Mouse (Mus musculus): ENCODE results near the gene Aatf. TPM values are rescaled to one million over a fixed set of nuclear protein-coding genes. Genes with fewer than 3 reads are reported as not detected.

The Aatf gene
- polyA plus RNA-seq, 1 experiment from 2014 or later = 51.4 TPM

DNA sequence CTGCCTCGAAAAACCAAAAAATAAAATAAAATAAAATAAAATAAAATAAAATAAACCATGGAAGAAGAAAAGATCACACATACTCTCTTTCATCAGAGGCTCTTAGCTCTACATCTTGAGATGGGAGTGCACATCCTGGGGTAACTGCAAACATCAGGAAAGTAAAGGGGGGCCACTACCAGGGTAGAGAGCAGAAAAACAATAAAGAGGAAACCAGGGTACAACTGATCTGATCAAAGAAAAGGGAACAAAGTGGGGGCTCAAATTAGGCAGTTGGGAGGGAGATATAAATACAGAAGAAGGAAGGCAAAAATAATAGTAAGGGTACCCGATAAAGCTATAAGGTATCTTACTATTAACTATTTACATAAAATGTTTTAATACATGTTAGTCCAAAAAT lies 36.7 kb downstream of the Aatf start:
- 91% methylated on average over 2 of the region's 2 CpGs for WGBS
- peaks cover 5% of the 10 kb centered on the region; the same call in 1 of the 2 replicates for H3K36me3 ChIP-seq (ENCODE audit: poor library complexity, severe bottlenecking)
- H3K4me3 ChIP-seq = no peak overlapping the region
- H3K9ac ChIP-seq = no peak overlapping the region
- H3K27ac ChIP-seq = no peak overlapping the region
- peaks cover 19% of the 10 kb centered on the region for H3K4me1 ChIP-seq
- H3K9me3 ChIP-seq (replicated peaks) = no peaks in the 10 kb centered on the region
- no peak for ATAC-seq
- H3K27me3 ChIP-seq = no peaks in the 10 kb centered on the region
- H3K4me2 ChIP-seq = no peak overlapping the region

DNA sequence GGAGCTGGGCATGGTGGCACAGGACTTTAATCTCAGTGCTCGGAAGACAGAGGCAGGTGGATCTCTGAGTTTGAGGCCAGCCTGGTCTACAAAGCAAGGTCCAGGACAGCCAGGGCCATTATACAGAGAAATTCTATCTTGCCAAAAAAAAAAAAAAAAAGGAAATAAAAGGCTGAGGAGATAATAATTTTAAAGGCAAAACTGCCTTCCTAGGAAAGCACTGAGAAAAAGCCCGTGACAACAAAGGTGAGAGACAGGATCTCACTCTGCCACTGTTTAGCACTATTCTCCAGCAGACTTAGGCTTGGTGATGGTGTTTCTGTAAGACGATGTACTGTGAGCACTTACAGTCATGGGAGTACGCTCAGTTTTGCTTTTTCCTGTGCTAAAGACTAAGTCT lies 37.3 kb downstream of the Aatf start:
- WGBS = 94% methylated on average over 4 of the region's 4 CpGs
- Histone ChIP-seq H3K9ac (no peak overlapping the region), H3K4me3 (no peak overlapping the region), H3K9me3 (replicated peaks) (no peaks in the 10 kb centered on the region), H3K27me3 (no peaks in the 10 kb centered on the region), H3K36me3 (ENCODE audit: poor library complexity, severe bottlenecking) (peaks cover 7% of the 10 kb centered on the region; the same call in 1 of the 2 replicates), H3K4me1 (peaks cover 12% of the 10 kb centered on the region), H3K4me2 (no peak overlapping the region), H3K27ac (no peak overlapping the region)
- no peak for ATAC-seq

DNA sequence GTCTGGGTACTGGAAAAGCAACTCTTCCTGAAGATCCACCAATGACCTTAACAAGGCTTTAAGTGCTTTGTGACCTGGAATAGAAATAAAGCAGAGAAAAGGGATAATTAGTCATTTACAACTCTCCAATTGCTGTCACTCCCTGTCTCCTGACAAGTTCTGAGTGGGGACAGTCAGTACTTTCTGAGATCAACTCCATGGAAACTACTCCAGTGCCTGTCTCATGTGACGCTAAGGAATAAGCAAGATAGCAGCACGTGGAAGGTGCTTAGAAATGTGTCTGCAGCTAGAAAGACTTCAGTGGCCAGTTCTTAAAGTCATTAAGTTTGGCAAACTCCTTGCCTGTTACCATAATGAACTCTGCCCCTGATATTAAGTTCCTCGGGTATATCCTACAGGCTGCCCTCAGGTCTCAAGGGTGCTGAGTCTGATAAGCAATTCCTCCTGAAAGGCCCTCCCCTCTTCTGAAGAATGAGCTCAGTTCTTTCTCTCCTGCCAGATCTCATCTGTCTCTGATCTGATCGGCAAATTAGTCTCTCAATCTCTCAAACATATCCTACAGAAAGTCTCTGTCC lies 40.1 kb downstream of the Aatf start:
- H3K4me1 ChIP-seq = no peaks in the 10 kb centered on the region
- WGBS = 89% methylated on average over 4 of the region's 4 CpGs
- ATAC-seq = no peak
- no peak overlapping the region for H3K9ac ChIP-seq
- H3K27ac ChIP-seq = no peak overlapping the region
- H3K4me2 ChIP-seq = no peak overlapping the region
- H3K27me3 ChIP-seq = no peaks in the 10 kb centered on the region
- no peaks in the 10 kb centered on the region for H3K9me3 ChIP-seq (replicated peaks)
- no peak overlapping the region for H3K4me3 ChIP-seq
- peaks cover 19% of the 10 kb centered on the region for H3K36me3 ChIP-seq (ENCODE audit: poor library complexity, severe bottlenecking)

DNA sequence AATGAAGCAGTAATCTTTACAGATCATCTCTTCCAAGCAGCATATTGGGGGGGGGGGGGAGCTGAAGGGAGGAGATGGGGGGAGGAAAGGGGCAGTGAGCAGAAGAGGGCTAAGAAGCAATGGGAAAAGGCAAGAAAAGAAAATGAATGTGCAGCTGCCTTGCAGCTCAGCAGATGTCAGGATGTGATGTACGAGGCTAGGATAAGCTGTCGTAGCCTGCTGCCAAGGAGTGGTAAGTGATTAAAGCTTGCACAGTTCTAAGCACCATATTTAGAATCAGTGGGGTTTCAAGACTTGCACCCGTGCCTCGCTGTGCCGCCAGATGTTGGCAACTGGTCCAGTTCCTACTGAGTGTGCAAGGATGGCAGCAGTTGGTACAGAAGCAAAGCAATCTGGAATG lies 48.8 kb downstream of the Aatf start:
- Histone ChIP-seq H3K4me1 (peaks cover 12% of the 10 kb centered on the region), H3K27ac (peak overlapping the region; percentile 28; the same call in 1 of the 2 replicates), H3K9me3 (replicated peaks) (no peaks in the 10 kb centered on the region), H3K27me3 (no peaks in the 10 kb centered on the region), H3K36me3 (ENCODE audit: poor library complexity, severe bottlenecking) (peaks cover 8% of the 10 kb centered on the region), H3K4me3 (no peak overlapping the region), H3K9ac (no peak overlapping the region), H3K4me2 (no peak overlapping the region)
- peak; percentile 43; the same call in 1 of the 2 replicates for ATAC-seq
- 53% methylated on average over 5 of the region's 5 CpGs for WGBS

DNA sequence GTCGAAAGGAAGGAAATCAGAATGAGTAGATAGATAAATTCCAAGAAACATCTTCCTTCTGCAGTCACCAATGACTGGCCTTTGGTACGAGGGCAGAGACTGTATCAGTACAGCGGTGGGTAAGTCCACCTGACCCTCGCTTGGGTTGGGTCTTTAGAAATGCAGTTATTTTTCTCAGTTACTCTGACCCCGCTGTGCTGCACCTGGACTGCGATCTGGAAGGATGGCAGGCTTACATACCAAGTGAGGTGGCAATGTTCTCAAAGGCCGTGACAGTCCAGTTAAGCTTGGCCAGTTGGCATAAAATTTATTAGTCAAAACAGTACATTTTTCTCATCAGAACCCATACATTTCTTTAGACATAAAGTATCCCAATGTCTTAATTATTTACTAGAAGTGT lies 59.4 kb downstream of the Aatf start:
- Histone ChIP-seq H3K9me3 (replicated peaks) (no peaks in the 10 kb centered on the region), H3K4me3 (no peak overlapping the region), H3K27me3 (no peaks in the 10 kb centered on the region), H3K27ac (no peak overlapping the region), H3K36me3 (ENCODE audit: poor library complexity, severe bottlenecking) (no peaks in the 10 kb centered on the region), H3K4me1 (no peaks in the 10 kb centered on the region), H3K4me2 (no peak overlapping the region), H3K9ac (no peak overlapping the region)
- 93% methylated on average over 7 of the region's 7 CpGs for WGBS
- ATAC-seq = no peak

DNA sequence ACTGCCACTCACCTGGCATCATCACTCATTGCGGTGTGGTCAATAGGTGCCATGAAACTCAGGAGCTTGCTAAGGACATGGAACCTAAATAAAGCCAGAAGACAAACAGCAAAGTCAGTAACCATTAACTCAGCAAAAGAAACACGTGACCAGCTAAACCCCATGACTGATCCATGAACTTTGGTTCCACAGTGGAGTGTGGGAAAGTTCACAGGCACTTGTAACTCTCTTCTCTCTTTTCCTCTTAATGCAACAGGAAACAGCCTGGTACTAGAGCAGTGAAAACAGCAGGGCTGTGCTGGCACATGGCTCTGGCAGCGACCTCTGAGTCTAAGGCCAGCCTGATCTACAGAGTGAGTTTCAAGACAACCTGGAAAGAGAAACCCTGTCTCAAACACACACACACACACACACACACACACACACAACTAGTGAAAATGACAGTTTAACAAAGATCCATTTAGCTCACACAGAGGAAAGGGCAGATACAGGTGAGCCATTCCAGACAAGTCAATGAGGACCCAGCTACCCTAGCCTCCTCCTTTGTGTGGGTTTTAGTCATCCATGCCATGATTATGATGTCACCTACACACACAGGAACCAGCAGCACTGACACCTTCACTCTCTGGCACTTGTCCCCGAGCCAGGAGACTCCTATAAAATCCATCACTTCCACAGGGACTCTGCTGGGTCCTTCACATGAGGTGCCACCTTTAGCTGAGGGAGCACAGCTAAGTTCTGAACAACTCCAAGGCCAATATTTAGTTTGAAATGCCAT lies 70.6 kb downstream of the Aatf start:
- Histone ChIP-seq H3K4me3 (no peak overlapping the region), H3K36me3 (ENCODE audit: poor library complexity, severe bottlenecking) (peaks cover 18% of the 10 kb centered on the region), H3K4me1 (no peaks in the 10 kb centered on the region), H3K27me3 (no peaks in the 10 kb centered on the region), H3K27ac (no peak overlapping the region), H3K9me3 (replicated peaks) (no peaks in the 10 kb centered on the region), H3K9ac (no peak overlapping the region), H3K4me2 (no peak overlapping the region)
- 89% methylated on average over 4 of the region's 4 CpGs for WGBS
- ATAC-seq = no peak

DNA sequence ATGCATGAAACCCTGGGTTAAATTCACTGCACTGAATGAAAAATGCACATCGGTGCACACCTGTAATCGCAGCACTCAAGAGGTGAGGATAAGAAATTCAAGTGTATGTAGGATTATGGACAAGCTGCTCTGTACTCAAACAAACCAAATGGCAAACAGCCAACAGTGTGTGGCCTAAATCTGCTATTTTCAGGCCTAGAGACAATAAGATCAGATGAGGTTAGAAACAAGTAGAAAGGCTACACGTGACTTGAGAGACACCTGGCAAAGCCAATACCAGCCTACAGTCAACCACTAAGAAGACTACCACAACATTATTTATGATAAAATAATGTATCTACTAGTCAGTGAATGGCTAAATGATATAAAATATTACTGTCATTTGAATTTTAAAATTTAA lies 72.9 kb downstream of the Aatf start:
- Histone ChIP-seq H3K4me3 (no peak overlapping the region), H3K9me3 (replicated peaks) (no peaks in the 10 kb centered on the region), H3K4me2 (no peak overlapping the region), H3K27ac (no peak overlapping the region), H3K36me3 (ENCODE audit: poor library complexity, severe bottlenecking) (peaks cover 18% of the 10 kb centered on the region), H3K9ac (no peak overlapping the region), H3K27me3 (no peaks in the 10 kb centered on the region), H3K4me1 (no peaks in the 10 kb centered on the region)
- WGBS = 87% methylated on average over 3 of the region's 3 CpGs
- ATAC-seq = no peak

DNA sequence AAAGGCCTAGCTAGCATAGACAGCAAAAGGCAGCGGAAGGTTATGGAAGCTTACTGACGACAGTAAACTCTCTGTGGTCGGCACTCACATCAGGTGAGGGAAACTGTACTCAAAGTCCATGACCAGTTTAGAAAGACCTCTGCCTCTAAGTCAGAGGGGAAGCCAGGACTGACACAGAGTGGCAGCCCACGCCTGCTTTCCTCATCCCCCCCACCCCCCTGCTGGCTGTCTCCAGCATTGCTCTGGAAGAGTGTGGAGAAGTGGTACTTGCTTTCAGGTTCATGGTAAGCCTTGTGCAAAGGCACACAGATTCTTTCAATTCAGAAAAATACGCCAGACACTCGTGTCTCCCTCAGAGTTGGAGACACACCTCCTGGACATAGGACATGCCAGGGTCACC lies 78.4 kb downstream of the Aatf start:
- WGBS = 68% methylated on average over 6 of the region's 6 CpGs
- Histone ChIP-seq H3K4me3 (no peak overlapping the region), H3K4me2 (no peak overlapping the region), H3K36me3 (ENCODE audit: poor library complexity, severe bottlenecking) (peaks cover 12% of the 10 kb centered on the region; the same call in 1 of the 2 replicates), H3K27ac (no peak overlapping the region), H3K9ac (no peak overlapping the region), H3K4me1 (no peaks in the 10 kb centered on the region), H3K27me3 (no peaks in the 10 kb centered on the region), H3K9me3 (replicated peaks) (no peaks in the 10 kb centered on the region)
- ATAC-seq = no peak

DNA sequence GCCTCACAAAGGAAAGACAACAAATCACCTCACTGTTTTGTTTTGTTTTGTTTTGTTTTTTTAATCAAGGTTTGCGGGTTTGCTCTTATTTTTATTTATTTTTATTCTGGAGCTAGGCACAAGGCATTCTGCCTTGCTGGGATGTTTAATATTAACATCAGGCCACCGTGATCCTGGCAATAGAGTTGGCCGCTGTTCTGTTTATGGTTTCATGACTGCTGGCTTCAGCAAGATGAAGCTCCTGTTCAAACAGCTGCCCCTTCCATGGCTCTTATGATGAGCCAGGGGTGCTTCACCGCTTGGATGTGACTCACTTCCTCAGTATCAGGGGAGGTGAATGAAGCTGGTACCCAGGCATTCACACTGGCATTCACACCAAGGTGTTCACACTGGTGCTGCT lies 83.0 kb downstream of the Aatf start:
- peaks cover 6% of the 10 kb centered on the region; the same call in 1 of the 2 replicates for H3K4me1 ChIP-seq
- H3K9me3 ChIP-seq (replicated peaks) = no peaks in the 10 kb centered on the region
- 0 out of 2 replicates have a peak, but pooled peaks cover 6% of the 10 kb centered on the region for H3K36me3 ChIP-seq (ENCODE audit: poor library complexity, severe bottlenecking)
- no peak overlapping the region for H3K27ac ChIP-seq
- no peak overlapping the region for H3K4me2 ChIP-seq
- 86% methylated on average over 4 of the region's 4 CpGs for WGBS
- no peak for ATAC-seq
- H3K4me3 ChIP-seq = no peak overlapping the region
- no peaks in the 10 kb centered on the region for H3K27me3 ChIP-seq
- H3K9ac ChIP-seq = no peak overlapping the region

DNA sequence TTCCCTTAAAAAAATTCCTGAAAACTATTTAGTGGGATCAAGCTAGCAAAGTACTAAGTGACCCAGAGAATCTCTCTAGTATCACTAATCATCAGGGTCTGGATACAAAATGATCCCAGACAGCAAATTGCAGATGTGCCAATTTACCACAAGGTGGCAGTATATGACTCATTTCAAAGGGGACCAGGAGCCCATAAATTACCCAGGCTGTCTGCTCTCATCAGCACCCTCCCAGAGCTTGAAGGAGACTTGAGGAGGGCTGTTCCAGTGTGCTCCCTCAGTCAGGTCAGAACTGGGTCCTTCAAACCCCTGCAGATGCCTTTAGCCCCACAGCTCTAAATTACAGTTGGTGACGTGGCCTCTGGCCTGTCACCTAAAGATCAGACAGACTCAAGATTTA lies 83.7 kb downstream of the Aatf start:
- H3K4me2 ChIP-seq = no peak overlapping the region
- no peaks in the 10 kb centered on the region for H3K27me3 ChIP-seq
- H3K9me3 ChIP-seq (replicated peaks) = no peaks in the 10 kb centered on the region
- peaks cover 9% of the 10 kb centered on the region; the same call in 1 of the 2 replicates for H3K4me1 ChIP-seq
- no peak overlapping the region for H3K4me3 ChIP-seq
- H3K36me3 ChIP-seq (ENCODE audit: poor library complexity, severe bottlenecking) = 0 out of 2 replicates have a peak, but pooled peaks cover 6% of the 10 kb centered on the region
- H3K9ac ChIP-seq = no peak overlapping the region
- peak; percentile 89 for ATAC-seq
- WGBS = 60% methylated on average over 1 of the region's 1 CpGs
- no peak overlapping the region for H3K27ac ChIP-seq

DNA sequence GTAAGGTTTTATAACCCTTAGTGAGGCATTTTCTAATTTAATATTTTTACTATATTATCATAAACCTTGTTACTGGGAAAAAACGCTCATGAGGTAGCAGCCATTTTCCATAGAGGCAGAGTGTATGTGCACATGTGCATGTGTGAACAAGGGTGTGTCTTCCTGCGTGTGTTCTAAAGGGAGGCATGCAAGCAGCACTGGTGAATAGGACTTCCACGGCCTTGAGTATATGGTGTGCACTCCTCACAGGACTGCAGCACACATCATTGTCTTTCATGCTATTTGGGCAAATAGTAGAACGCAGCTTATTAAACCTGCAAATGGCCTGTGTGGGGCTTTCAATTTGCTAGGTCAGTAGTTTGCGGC lies 86.7 kb downstream of the Aatf start:
- Histone ChIP-seq H3K9ac (no peak overlapping the region), H3K4me1 (peaks cover 9% of the 10 kb centered on the region; the same call in 1 of the 2 replicates), H3K9me3 (replicated peaks) (no peaks in the 10 kb centered on the region), H3K36me3 (ENCODE audit: poor library complexity, severe bottlenecking) (0 out of 2 replicates have a peak, but pooled peaks cover 6% of the 10 kb centered on the region), H3K4me3 (no peak overlapping the region), H3K27me3 (no peaks in the 10 kb centered on the region), H3K27ac (no peak overlapping the region), H3K4me2 (no peak overlapping the region)
- no peak for ATAC-seq
- 89% methylated on average over 5 of the region's 5 CpGs for WGBS

DNA sequence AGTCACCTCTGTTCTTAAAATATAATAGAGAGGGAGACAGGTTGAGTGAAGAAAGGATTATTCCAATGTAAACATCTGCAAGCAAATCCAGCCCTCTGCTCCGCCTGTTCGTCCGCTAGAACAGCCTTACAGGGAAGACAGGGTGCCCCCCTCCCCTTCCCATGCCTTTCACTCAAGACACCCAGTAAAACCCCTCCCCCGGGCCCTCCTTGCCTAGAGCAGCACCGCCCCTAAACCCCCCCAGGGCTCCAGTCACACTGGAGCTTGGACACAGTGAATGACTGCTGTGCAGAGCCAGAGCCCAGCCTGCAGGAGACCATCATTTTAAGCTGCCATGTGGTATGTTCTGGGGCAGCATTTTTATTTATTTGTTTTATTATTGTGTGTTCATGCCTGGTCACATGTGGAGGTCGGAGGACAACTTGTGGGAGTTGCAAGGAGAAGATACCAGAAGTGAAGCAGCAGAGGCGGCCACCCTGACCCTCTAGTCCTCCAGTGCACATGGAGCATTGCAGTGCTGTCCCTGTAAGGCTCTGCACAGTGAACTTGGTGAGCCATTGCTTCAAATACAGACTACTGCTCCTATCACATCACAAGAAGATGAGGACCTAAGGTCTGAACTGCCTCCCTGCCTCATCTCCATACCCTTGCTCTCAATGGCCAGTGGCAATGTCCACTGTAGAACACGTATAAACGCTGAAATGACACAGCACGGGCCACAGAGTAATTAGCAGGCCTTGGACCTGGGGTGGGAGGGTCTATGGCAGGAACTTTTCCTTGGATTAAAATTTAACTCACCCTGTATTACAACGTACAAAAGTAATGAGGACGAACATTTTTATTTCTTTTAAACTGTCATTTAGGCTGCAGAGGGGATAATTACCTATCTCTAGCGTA lies 87.3 kb downstream of the Aatf start:
- Histone ChIP-seq H3K4me3 (no peak overlapping the region), H3K4me2 (no peak overlapping the region), H3K9me3 (replicated peaks) (no peaks in the 10 kb centered on the region), H3K4me1 (peaks cover 9% of the 10 kb centered on the region; the same call in 1 of the 2 replicates), H3K36me3 (ENCODE audit: poor library complexity, severe bottlenecking) (0 out of 2 replicates have a peak, but pooled peaks cover 3% of the 10 kb centered on the region), H3K27me3 (no peaks in the 10 kb centered on the region), H3K9ac (no peak overlapping the region), H3K27ac (no peak overlapping the region)
- 61% methylated on average over 13 of the region's 13 CpGs for WGBS
- no peak for ATAC-seq

Data from forebrain, embryonic 13.5 days (tissue).